Mouse (Mus musculus) bone marrow macrophage, adult 2 months (primary cell): ENCODE measurements around the gene Zdhhc22.

Experiments used
- CTCF ChIP-seq: IDR thresholded peaks from 2 replicates; pipeline ENCODE4 v1.5.1; 2012; ENCODE audit warnings: low read depth, mild to moderate bottlenecking, low read length, moderate library complexity
- POLR2A ChIP-seq: IDR thresholded peaks from 2 replicates; pipeline ENCODE4 v1.6.1; 2012; ENCODE audit warnings: mild to moderate bottlenecking, low read depth, low read length, borderline replicate concordance

DNA sequence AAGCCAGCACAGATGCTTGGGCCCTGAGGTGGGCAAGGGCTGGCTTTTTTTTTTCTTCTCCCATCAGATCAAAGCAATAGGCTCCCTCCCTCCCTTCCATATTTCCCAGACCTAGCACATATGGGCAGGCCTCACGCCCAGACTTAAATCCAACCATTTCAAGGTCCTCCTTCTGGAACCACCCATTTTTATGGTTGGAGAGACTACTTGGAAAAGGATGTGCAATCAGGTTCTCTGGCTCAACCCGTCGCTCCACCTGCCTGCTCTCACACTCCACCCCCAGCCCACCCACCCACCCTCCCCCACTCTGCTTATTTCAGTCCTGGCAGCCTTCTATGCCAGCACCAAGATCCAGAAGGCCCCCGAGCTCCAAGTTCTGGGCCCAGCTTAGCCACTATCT, 3.7 kb downstream of the Zdhhc22 start:
- TF ChIP-seq CTCF (no peak), POLR2A (no peak)
